Mouse (Mus musculus) intestine, embryonic 15.5 days (tissue): ENCODE data around the gene Amhr2. TPM values are rescaled to one million over a fixed set of nuclear protein-coding genes. Genes with fewer than 3 reads are reported as not detected.
A peak's percentile ranks its signal among the peaks of the same experiment; 100 is the strongest.

Experiments
- ATAC-seq: fragments of 200-750 bp; cut with Nextera tagmentation; 2 replicates; pipeline ENCODE4 v1.8.0; 2017; ENCODE audit warnings: moderate TSS enrichment, moderate library complexity
- H3K27ac ChIP-seq: fragments of 300-500 bp; sonication (generic); 2 replicates; pipeline ENCODE4 v1.5.1; 2015; ENCODE audit warnings: mild to moderate bottlenecking, inconsistent platforms
- H3K27me3 ChIP-seq: fragments of 300-500 bp; sonication (generic); replicated peaks from 2 replicates; pipeline ENCODE4 v1.6.1; 2015; ENCODE audit warnings: inconsistent platforms
- H3K36me3 ChIP-seq: fragments of 300-500 bp; sonication (generic); 2 replicates; pipeline ENCODE4 v1.6.1; 2015; ENCODE audit warnings: inconsistent platforms
- H3K4me1 ChIP-seq: fragments of 300-500 bp; sonication (generic); replicated peaks from 2 replicates; pipeline ENCODE4 v1.6.1; 2015; ENCODE audit warnings: inconsistent platforms
- H3K4me2 ChIP-seq: fragments of 300-500 bp; sonication (generic); replicated peaks from 2 replicates; pipeline ENCODE4 v1.6.1; 2015; ENCODE audit warnings: mild to moderate bottlenecking, inconsistent platforms
- H3K4me3 ChIP-seq: fragments of 300-500 bp; sonication (generic); replicated peaks from 2 replicates; pipeline ENCODE4 v1.5.1; 2015; ENCODE audit warnings: inconsistent platforms
- H3K9ac ChIP-seq: fragments of 300-500 bp; sonication (generic); 2 replicates; pipeline ENCODE4 v1.6.1; 2015; ENCODE audit warnings: inconsistent platforms
- H3K9me3 ChIP-seq: fragments of 300-500 bp; sonication (generic); 2 replicates; pipeline ENCODE4 v1.6.1; 2016; ENCODE audit warnings: inconsistent platforms
- WGBS: fragments of 180-500 bp; shearing (Covaris S2); methylation state at CpG from one replicate; pipeline ENCODE4 v1.1.7; 2015; 5-methylcytosine and 5-hydroxymethylcytosine counted together
- polyA plus RNA-seq: library from polyadenylated mRNA; unstranded; fragments of >200 nt; fragmentation: Nextera tagmentation; extraction: Ambion mirVana; gene quantifications from 2 replicates; pipeline ENCODE4 v1.2.1, GENCODE M21; 2015

Amhr2 gene
- polyA plus RNA-seq, 1 experiment from 2014 or later, result 0.54 TPM

DNA sequence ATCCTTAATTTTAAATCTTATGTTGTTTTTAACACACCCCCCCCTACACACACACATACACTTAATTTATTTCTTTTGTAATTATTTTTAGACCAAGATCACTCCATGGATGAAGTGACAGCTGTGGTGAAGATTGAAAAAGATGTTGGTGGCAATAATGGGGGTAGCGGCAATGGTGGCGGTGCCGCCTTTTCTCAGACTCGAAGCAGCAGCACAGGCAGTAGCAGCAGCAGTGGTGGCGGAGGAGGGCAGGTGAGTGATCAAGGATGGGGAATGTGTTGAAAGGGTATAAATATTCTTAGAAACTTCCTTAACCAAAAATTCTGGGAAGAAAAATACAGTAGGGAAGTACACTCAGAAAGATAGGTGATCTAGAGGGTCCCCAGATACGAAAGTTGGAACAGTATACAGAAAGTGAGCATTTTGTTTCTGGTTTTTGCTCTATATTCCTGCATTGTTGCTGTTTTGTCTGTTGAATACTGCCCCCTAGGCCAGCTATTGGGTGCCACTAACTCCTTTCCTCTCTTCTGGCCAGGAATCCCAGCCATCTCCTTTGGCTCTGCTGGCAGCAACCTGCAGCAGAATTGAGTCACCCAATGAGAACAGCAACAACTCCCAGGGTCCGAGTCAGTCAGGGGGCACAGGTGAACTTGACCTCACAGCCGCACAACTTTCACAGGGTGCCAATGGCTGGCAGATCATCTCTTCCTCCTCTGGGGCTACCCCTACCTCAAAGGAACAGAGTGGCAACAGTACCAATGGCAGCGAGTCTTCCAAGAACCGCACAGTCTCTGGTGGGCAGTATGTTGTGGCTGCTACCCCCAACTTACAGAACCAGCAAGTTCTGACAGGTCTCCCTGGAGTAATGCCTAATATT lies 37.2 kb upstream of the Amhr2 start:
- Histone ChIP-seq H3K4me3 (no peak overlapping the region), H3K4me2 (no peak overlapping the region), H3K27ac (no peak overlapping the region), H3K9ac (no peak overlapping the region), H3K36me3 (peaks cover 31% of the 10 kb centered on the region), H3K9me3 (no peaks in the 10 kb centered on the region), H3K27me3 (no peaks in the 10 kb centered on the region), H3K4me1 (peaks cover 26% of the 10 kb centered on the region)
- no peak for ATAC-seq
- WGBS, result 95% methylated on average over 10 of the region's 10 CpGs

DNA sequence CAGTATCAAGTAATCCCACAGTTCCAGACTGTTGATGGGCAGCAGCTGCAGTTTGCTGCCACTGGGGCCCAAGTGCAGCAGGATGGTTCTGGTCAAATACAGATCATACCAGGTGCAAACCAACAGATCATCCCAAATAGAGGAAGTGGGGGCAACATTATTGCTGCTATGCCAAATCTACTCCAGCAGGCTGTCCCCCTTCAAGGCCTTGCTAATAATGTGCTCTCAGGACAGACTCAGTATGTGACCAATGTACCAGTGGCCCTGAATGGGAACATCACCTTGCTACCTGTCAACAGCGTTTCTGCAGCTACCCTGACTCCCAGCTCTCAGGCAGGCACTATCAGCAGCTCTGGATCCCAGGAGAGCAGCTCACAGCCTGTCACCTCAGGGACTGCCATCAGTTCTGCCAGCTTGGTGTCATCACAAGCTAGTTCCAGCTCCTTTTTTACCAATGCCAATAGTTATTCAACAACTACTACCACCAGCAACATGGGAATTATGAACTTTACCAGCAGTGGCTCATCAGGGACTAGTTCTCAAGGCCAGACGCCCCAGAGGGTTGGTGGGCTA lies 36.5 kb upstream of the Amhr2 start:
- WGBS, result 68% methylated on average over 2 of the region's 2 CpGs
- Histone ChIP-seq H3K27ac (no peak overlapping the region), H3K36me3 (peaks cover 31% of the 10 kb centered on the region), H3K27me3 (no peaks in the 10 kb centered on the region), H3K4me1 (peaks cover 26% of the 10 kb centered on the region), H3K4me3 (no peak overlapping the region), H3K9me3 (no peaks in the 10 kb centered on the region), H3K4me2 (peak overlapping the region; percentile 30), H3K9ac (peak overlapping the region; percentile 9; the same call in 1 of the 2 replicates)
- no peak for ATAC-seq

- Histone ChIP-seq H3K4me2 (peak overlapping the region; percentile 30), H3K4me1 (peaks cover 26% of the 10 kb centered on the region), H3K27me3 (no peaks in the 10 kb centered on the region), H3K9ac (no peak overlapping the region), H3K4me3 (no peak overlapping the region), H3K27ac (no peak overlapping the region), H3K9me3 (no peaks in the 10 kb centered on the region), H3K36me3 (peaks cover 31% of the 10 kb centered on the region)
- 88% methylated on average over 3 of the region's 3 CpGs for WGBS
- no peak for ATAC-seq
Measured at GRCm38 (mm10) chr15:102409286-102409685, 35.9 kb upstream of the Amhr2 start.

DNA sequence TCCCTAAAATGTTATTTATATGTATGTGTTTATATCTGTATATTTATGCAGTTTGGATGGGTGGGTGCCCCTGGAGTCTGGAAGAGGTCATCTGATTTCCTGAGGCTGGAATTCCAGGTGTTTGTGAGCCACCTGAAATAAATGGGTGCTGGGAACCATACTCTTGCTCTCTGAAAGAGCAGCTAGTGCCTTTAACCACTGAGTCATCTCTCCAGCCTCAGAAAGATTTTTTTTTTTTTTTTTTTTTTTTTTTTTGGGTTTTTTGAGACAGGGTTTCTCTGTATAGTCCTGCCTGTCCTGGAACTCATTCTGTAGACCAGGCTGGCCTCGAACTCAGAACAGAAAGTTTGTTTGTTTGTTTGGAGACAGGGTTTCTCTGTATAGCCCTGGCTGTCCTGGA lies 34.1 kb upstream of the Amhr2 start:
- peaks cover 31% of the 10 kb centered on the region for H3K36me3 ChIP-seq
- no peak overlapping the region for H3K27ac ChIP-seq
- no peak for ATAC-seq
- peaks cover 23% of the 10 kb centered on the region for H3K4me1 ChIP-seq
- H3K4me3 ChIP-seq, result no peak overlapping the region
- no peaks in the 10 kb centered on the region for H3K27me3 ChIP-seq
- no peaks in the 10 kb centered on the region for H3K9me3 ChIP-seq
- H3K9ac ChIP-seq, result no peak overlapping the region
- WGBS, result 94% methylated on average over 1 of the region's 1 CpGs
- H3K4me2 ChIP-seq, result 0 out of 2 replicates have a peak overlapping the region, but pooled peaks have one; percentile 22

- no peaks in the 10 kb centered on the region for H3K27me3 ChIP-seq
- H3K9ac ChIP-seq, result no peak overlapping the region
- no peaks in the 10 kb centered on the region for H3K9me3 ChIP-seq
- no peak for ATAC-seq
- peaks cover 15% of the 10 kb centered on the region for H3K4me1 ChIP-seq
- no peak overlapping the region for H3K27ac ChIP-seq
- H3K4me3 ChIP-seq, result no peak overlapping the region
- H3K4me2 ChIP-seq, result no peak overlapping the region
- peaks cover 25% of the 10 kb centered on the region for H3K36me3 ChIP-seq
Measured at GRCm38 (mm10) chr15:102413687-102414086, 31.5 kb upstream of the Amhr2 start.

- H3K36me3 ChIP-seq, result 0 out of 2 replicates have a peak, but pooled peaks cover 2% of the 10 kb centered on the region
Measured at GRCm38 (mm10) chr15:102417524-102417923, 27.6 kb upstream of the Amhr2 start.

DNA sequence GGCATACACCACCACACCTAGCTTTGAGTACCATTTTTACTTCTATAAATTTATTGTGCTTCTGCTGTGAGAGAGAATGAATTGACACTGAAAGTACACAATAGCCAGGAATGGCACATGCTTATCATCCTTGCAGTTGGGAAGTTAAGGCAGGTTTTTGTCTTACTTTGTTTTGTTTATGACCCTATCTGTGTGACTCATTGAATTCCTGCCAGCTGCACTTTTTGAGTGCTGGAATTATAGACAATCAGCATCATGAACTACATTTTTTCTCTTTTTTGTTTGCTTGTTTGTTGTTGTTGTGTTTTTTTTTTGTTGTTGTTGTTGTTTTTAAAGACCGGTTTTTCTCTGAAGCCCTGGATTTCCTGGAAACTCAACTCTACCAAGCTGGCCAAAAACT lies 24.2 kb upstream of the Amhr2 start:
- H3K4me1 ChIP-seq, result no peaks in the 10 kb centered on the region
- H3K9me3 ChIP-seq, result no peaks in the 10 kb centered on the region
- H3K27me3 ChIP-seq, result no peaks in the 10 kb centered on the region
- H3K36me3 ChIP-seq, result peaks cover under 1% of the 10 kb centered on the region; the same call in 1 of the 2 replicates
- no peak overlapping the region for H3K9ac ChIP-seq
- no peak overlapping the region for H3K4me2 ChIP-seq
- no peak for ATAC-seq
- H3K27ac ChIP-seq, result no peak overlapping the region
- 39% methylated on average over 1 of the region's 1 CpGs for WGBS
- no peak overlapping the region for H3K4me3 ChIP-seq

More at GRCm38 (mm10) chr15:102417524-102417923, 27.6 kb upstream of the Amhr2 start:
- 85% methylated on average over 2 of the region's 2 CpGs for WGBS
- Histone ChIP-seq H3K4me3 (no peak overlapping the region), H3K4me1 (no peaks in the 10 kb centered on the region), H3K4me2 (no peak overlapping the region), H3K9ac (no peak overlapping the region), H3K27me3 (no peaks in the 10 kb centered on the region), H3K27ac (no peak overlapping the region), H3K9me3 (no peaks in the 10 kb centered on the region)
- no peak for ATAC-seq

GRCm38 (mm10) chr15:102421437-102421836 lies 23.7 kb upstream of the Amhr2 start:
- no peak overlapping the region for H3K9ac ChIP-seq
- H3K27ac ChIP-seq, result no peak overlapping the region
- ATAC-seq, result no peak
- no peak overlapping the region for H3K4me2 ChIP-seq
- no peak overlapping the region for H3K4me3 ChIP-seq
- H3K4me1 ChIP-seq, result no peaks in the 10 kb centered on the region
- WGBS, result 54% methylated on average over 3 of the region's 3 CpGs
- no peaks in the 10 kb centered on the region for H3K9me3 ChIP-seq
- no peaks in the 10 kb centered on the region for H3K27me3 ChIP-seq
- H3K36me3 ChIP-seq, result peaks cover 5% of the 10 kb centered on the region; the same call in 1 of the 2 replicates

DNA sequence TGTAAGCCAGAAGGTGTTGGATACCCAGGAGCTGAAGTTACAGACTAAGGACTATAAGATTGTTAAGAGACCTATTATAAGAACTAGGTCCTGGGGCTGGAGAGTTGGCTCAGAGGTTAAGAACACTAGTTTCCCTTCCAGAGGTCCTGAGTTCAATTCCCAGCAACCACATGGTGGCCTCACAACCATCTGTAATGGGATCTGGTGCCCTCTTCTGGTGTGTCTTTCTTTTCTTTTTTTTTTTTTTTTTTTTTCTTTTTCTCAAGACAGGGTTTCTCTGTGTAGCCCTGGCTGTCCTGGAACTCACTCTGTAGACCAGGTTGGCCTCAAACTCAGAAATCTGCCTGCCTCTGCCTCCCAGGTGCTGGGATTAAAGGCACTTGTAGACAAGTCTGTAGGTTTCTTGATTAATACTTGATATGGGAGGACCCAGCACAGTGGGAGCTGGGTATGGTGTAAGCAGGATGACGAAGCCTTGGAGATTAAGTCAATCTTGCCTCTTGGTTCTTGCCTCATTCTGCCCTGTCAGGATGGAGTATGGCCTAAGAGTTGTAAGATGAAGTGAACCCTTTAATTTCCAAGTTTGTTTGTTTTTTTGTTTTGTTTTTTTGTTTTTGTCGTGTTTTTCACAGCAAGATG lies 21.4 kb upstream of the Amhr2 start:
- no peak overlapping the region for H3K27ac ChIP-seq
- H3K9me3 ChIP-seq, result no peaks in the 10 kb centered on the region
- no peak overlapping the region for H3K4me3 ChIP-seq
- ATAC-seq, result no peak
- H3K36me3 ChIP-seq, result peaks cover 15% of the 10 kb centered on the region; the same call in 1 of the 2 replicates
- WGBS, result 96% methylated on average over 2 of the region's 2 CpGs
- H3K27me3 ChIP-seq, result no peaks in the 10 kb centered on the region
- H3K9ac ChIP-seq, result no peak overlapping the region
- H3K4me1 ChIP-seq, result no peaks in the 10 kb centered on the region
- no peak overlapping the region for H3K4me2 ChIP-seq

DNA sequence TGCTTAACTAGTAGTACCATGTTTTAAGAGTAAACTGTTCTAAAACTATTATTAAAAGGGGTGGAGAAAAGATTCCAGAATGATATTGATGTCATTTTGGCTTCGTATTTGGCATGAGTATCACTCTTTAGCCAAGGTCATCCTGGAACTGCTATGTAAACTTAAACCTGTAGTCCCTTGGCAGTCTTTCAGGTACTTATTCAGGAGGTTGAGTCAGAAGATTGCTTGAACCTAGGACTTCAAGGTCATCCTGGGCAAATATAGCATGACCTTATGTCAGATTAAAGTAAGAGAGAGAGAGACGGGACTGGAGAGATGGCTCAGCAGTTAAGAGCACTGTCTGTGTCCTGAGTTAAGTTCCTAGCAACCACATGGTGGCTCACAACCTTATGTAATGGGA lies 20.5 kb upstream of the Amhr2 start:
- H3K36me3 ChIP-seq, result peaks cover 21% of the 10 kb centered on the region
- no peak for ATAC-seq
- no peak overlapping the region for H3K27ac ChIP-seq
- H3K9ac ChIP-seq, result no peak overlapping the region
- 79% methylated on average over 2 of the region's 2 CpGs for WGBS
- no peak overlapping the region for H3K4me2 ChIP-seq
- H3K9me3 ChIP-seq, result no peaks in the 10 kb centered on the region
- no peaks in the 10 kb centered on the region for H3K27me3 ChIP-seq
- no peak overlapping the region for H3K4me3 ChIP-seq
- no peaks in the 10 kb centered on the region for H3K4me1 ChIP-seq

- Histone ChIP-seq H3K9ac (no peak overlapping the region), H3K27me3 (no peaks in the 10 kb centered on the region), H3K36me3 (peaks cover 33% of the 10 kb centered on the region), H3K4me2 (no peak overlapping the region), H3K4me3 (no peak overlapping the region), H3K4me1 (no peaks in the 10 kb centered on the region), H3K9me3 (no peaks in the 10 kb centered on the region), H3K27ac (no peak overlapping the region)
- ATAC-seq, result no peak
- WGBS, result 91% methylated on average over 1 of the region's 1 CpGs
Measured at GRCm38 (mm10) chr15:102426963-102427362, 18.2 kb upstream of the Amhr2 start.

- no peak overlapping the region for H3K4me2 ChIP-seq
- no peaks in the 10 kb centered on the region for H3K9me3 ChIP-seq
- ATAC-seq, result no peak
- H3K4me3 ChIP-seq, result no peak overlapping the region
- no peak overlapping the region for H3K27ac ChIP-seq
- H3K4me1 ChIP-seq, result no peaks in the 10 kb centered on the region
- no peaks in the 10 kb centered on the region for H3K27me3 ChIP-seq
- WGBS, result 88% methylated on average over 1 of the region's 1 CpGs
- H3K36me3 ChIP-seq, result peaks cover 34% of the 10 kb centered on the region
- H3K9ac ChIP-seq, result no peak overlapping the region
Measured at GRCm38 (mm10) chr15:102432046-102432445, 13.1 kb upstream of the Amhr2 start.
